Mouse (Mus musculus) forebrain, embryonic 12.5 days (tissue): ENCODE measurements around the gene Cntn3. TPM values are rescaled to one million over a fixed set of nuclear protein-coding genes. Genes with fewer than 3 reads are reported as not detected.
A peak's percentile ranks its signal among the peaks of the same experiment; 100 is the strongest.

Experiments used
- ATAC-seq: fragments of 200-750 bp; cut with Nextera tagmentation; 2 replicates; pipeline ENCODE4 v1.8.0; 2017; ENCODE audit warnings: moderate TSS enrichment; ENCODE audit not compliant: low FRiP score
- H3K27ac ChIP-seq: fragments of 300-500 bp; sonication (generic); 2 replicates; pipeline ENCODE4 v1.5.1; 2016; ENCODE audit warnings: mild to moderate bottlenecking
- H3K27me3 ChIP-seq: fragments of 300-500 bp; sonication (generic); 2 replicates; pipeline ENCODE4 v1.6.1; 2016; ENCODE audit warnings: mild to moderate bottlenecking
- H3K36me3 ChIP-seq: fragments of 300-500 bp; sonication (generic); replicated peaks from 2 replicates; pipeline ENCODE4 v1.6.1; 2016; ENCODE audit warnings: mild to moderate bottlenecking
- H3K4me1 ChIP-seq: fragments of 300-500 bp; sonication (generic); 2 replicates; pipeline ENCODE4 v1.6.1; 2016
- H3K4me2 ChIP-seq: fragments of 300-500 bp; sonication (generic); 2 replicates; pipeline ENCODE4 v1.6.1; 2016; ENCODE audit warnings: mild to moderate bottlenecking, moderate library complexity
- H3K4me3 ChIP-seq: fragments of 300-500 bp; sonication (generic); replicated peaks from 2 replicates; pipeline ENCODE4 v1.5.1; 2016; ENCODE audit warnings: mild to moderate bottlenecking
- H3K9ac ChIP-seq: fragments of 300-500 bp; sonication (generic); 2 replicates; pipeline ENCODE4 v1.6.1; 2016; ENCODE audit warnings: mild to moderate bottlenecking
- H3K9me3 ChIP-seq: fragments of 300-500 bp; sonication (generic); 2 replicates; pipeline ENCODE4 v1.6.1; 2016
- WGBS: fragments of 180-500 bp; shearing (Covaris S2); methylation state at CpG from one replicate; pipeline ENCODE4 v1.1.7; 2016; 5-methylcytosine and 5-hydroxymethylcytosine counted together
- polyA plus RNA-seq: library from polyadenylated mRNA; unstranded; fragments of >200 nt; fragmentation: Nextera tagmentation; extraction: Ambion mirVana; gene quantifications from 2 replicates; pipeline ENCODE4 v1.2.1, GENCODE M21; 2016

Cntn3 gene
- polyA plus RNA-seq, 1 experiment from 2014 or later, result 1.1 TPM

GRCm38 (mm10) chr6:102421781-102422180 lies 151.1 kb downstream of the Cntn3 start:
- ATAC-seq, result peak; percentile 76; the same call in 1 of the 2 replicates
- Histone ChIP-seq H3K4me2 (no peak overlapping the region), H3K4me1 (no peaks in the 10 kb centered on the region; the same call in 1 of the 2 replicates), H3K9ac (no peak overlapping the region), H3K9me3 (no peaks in the 10 kb centered on the region), H3K36me3 (no peaks in the 10 kb centered on the region), H3K27me3 (peaks cover 9% of the 10 kb centered on the region; the same call in 1 of the 2 replicates), H3K4me3 (no peak overlapping the region), H3K27ac (no peak overlapping the region)
- 23% methylated on average over 1 of the region's 1 CpGs for WGBS

DNA sequence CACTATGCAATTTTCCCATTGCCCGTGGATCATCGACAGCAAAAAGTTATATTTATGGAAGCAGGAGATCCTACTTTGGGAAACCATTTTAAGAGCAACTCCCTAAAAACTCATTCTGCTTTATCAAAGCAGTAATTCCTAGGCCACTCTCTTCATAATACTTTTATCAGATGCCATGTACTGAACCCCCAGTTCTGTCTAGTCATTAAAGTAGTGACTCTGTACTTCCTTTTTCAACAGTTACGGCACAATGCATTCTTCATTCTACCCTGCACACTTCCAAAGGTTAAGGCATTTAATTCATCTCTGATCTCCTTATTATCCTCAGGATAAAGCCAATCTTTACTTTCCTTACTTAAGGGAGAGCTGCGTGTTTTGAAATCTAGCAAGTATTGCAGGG lies 184.3 kb downstream of the Cntn3 start:
- H3K4me1 ChIP-seq, result no peaks in the 10 kb centered on the region
- 76% methylated on average over 4 of the region's 4 CpGs for WGBS
- no peak for ATAC-seq
- no peak overlapping the region for H3K4me2 ChIP-seq
- no peaks in the 10 kb centered on the region for H3K36me3 ChIP-seq
- H3K9ac ChIP-seq, result no peak overlapping the region
- no peak overlapping the region for H3K4me3 ChIP-seq
- no peaks in the 10 kb centered on the region for H3K27me3 ChIP-seq
- H3K27ac ChIP-seq, result no peak overlapping the region
- H3K9me3 ChIP-seq, result no peaks in the 10 kb centered on the region

DNA sequence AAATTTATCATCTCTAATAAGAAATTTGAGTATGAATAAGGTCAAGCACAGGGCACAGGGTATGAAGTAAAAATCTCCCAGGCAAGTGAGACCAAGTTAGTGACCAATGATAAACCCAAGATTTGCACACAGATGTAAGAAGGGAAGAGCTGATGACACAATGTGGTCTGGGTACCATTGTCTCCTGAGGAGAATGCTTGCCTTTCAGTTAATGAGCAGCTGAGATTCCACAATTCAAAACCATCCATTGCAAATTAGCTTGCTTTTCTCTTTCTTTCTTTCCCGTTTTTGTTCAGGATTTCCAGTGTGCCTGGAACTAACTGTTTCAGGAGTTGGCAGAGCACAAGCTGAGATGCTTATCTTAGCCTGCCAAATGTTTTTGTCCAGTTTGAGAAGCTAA lies 200.8 kb downstream of the Cntn3 start:
- peak; percentile 28; the same call in 1 of the 2 replicates for ATAC-seq
- no peak overlapping the region for H3K4me2 ChIP-seq

DNA sequence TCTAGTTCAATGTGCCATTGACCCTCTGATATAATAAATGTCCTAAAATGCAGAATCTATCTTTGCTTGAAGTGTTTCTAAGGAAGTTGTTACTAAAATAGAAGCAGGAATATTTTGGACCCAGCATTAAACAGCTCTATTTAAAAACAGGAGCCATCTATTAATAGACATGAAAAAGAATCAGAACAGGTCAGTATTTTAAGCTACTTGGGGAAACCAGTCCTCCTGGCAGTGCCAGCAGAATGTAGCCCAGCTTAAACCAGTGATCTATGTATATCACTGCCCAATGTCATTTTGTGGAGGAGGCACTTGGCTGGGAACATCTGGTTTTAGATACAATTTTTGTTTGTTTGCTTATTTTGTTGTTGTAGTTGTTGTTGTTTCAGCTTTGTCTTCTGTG lies 209.0 kb downstream of the Cntn3 start:
- Histone ChIP-seq H3K27ac (no peak overlapping the region), H3K9ac (no peak overlapping the region), H3K9me3 (no peaks in the 10 kb centered on the region), H3K4me2 (no peak overlapping the region), H3K27me3 (no peaks in the 10 kb centered on the region), H3K36me3 (no peaks in the 10 kb centered on the region), H3K4me1 (no peaks in the 10 kb centered on the region), H3K4me3 (no peak overlapping the region)
- ATAC-seq, result no peak

More for the DNA sequence above, 200.8 kb downstream of the Cntn3 start:
- no peak overlapping the region for H3K4me3 ChIP-seq
- WGBS, result 11% methylated on average over 1 of the region's 1 CpGs
- H3K9ac ChIP-seq, result no peak overlapping the region
- H3K27me3 ChIP-seq, result no peaks in the 10 kb centered on the region
- no peaks in the 10 kb centered on the region for H3K36me3 ChIP-seq
- H3K27ac ChIP-seq, result no peak overlapping the region
- H3K9me3 ChIP-seq, result no peaks in the 10 kb centered on the region
- peaks cover 10% of the 10 kb centered on the region; the same call in 1 of the 2 replicates for H3K4me1 ChIP-seq

GRCm38 (mm10) chr6:102363291-102363832 lies 209.5 kb downstream of the Cntn3 start:
- 89% methylated on average over 3 of the region's 3 CpGs for WGBS
- no peaks in the 10 kb centered on the region for H3K27me3 ChIP-seq
- no peak overlapping the region for H3K4me3 ChIP-seq
- H3K4me2 ChIP-seq, result no peak overlapping the region
- H3K36me3 ChIP-seq, result no peaks in the 10 kb centered on the region
- H3K4me1 ChIP-seq, result no peaks in the 10 kb centered on the region
- no peak overlapping the region for H3K27ac ChIP-seq
- no peaks in the 10 kb centered on the region for H3K9me3 ChIP-seq
- no peak for ATAC-seq
- H3K9ac ChIP-seq, result no peak overlapping the region

DNA sequence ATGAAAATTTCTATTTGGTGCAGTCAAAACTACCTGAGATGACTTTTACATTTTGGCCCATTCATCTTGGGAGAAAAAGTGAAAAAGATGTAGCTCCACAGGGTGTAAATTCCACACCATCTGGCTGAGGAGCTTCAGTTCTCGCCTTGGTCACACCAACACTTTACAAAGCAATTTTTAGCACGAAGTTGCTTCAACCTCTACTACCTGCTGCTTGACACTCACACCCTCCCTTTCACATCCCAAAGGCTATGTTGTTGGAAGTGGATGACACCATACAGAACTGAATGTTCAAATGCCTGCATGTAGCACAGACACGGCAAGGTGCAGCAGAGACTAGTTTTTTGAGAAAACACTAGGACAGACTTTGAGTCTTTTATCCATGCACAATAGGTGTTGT lies 240.8 kb downstream of the Cntn3 start:
- Histone ChIP-seq H3K4me2 (no peak overlapping the region), H3K9me3 (no peaks in the 10 kb centered on the region), H3K27ac (no peak overlapping the region), H3K27me3 (no peaks in the 10 kb centered on the region), H3K9ac (no peak overlapping the region), H3K4me3 (no peak overlapping the region), H3K4me1 (no peaks in the 10 kb centered on the region), H3K36me3 (no peaks in the 10 kb centered on the region)
- no peak for ATAC-seq
- 85% methylated on average over 3 of the region's 3 CpGs for WGBS

DNA sequence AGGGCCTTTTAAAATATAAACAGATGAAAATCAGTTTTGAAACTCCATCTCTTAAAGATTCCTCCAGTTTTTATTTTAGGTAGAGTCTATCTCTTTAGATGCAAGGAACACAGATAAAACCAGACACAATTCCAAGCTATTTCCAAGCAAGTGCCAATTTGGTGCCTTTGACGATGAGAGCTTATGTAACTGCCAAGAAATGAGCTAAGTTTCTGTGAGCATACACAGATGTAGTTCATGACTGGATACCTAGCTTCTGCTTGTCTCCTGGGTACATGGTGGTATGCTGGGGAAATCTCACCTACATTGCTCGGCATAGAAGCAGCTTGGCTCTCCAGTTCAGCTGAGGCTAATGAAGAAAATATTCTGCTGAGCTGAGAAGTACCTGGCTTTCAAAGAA lies 246.2 kb downstream of the Cntn3 start:
- Histone ChIP-seq H3K4me2 (no peak overlapping the region), H3K4me1 (no peaks in the 10 kb centered on the region), H3K9me3 (no peaks in the 10 kb centered on the region), H3K4me3 (no peak overlapping the region), H3K9ac (no peak overlapping the region), H3K36me3 (no peaks in the 10 kb centered on the region), H3K27ac (no peak overlapping the region), H3K27me3 (no peaks in the 10 kb centered on the region)
- no peak for ATAC-seq
- 79% methylated on average over 2 of the region's 2 CpGs for WGBS

GRCm38 (mm10) chr6:102322614-102323284 lies 250.2 kb downstream of the Cntn3 start:
- no peak overlapping the region for H3K4me3 ChIP-seq
- H3K4me2 ChIP-seq, result no peak overlapping the region
- no peaks in the 10 kb centered on the region for H3K4me1 ChIP-seq
- H3K9me3 ChIP-seq, result no peaks in the 10 kb centered on the region
- no peaks in the 10 kb centered on the region for H3K27me3 ChIP-seq
- H3K27ac ChIP-seq, result no peak overlapping the region
- no peak for ATAC-seq
- WGBS, result 74% methylated on average over 4 of the region's 4 CpGs
- H3K9ac ChIP-seq, result no peak overlapping the region
- no peaks in the 10 kb centered on the region for H3K36me3 ChIP-seq

- no peaks in the 10 kb centered on the region for H3K9me3 ChIP-seq
These were observed 253.1 kb downstream of the Cntn3 start for GRCm38 (mm10) chr6:102319755-102320154.

GRCm38 (mm10) chr6:102282889-102283288 lies 290.0 kb downstream of the Cntn3 start:
- Histone ChIP-seq H3K4me3 (no peak overlapping the region), H3K4me2 (no peak overlapping the region), H3K27me3 (no peaks in the 10 kb centered on the region), H3K9me3 (no peaks in the 10 kb centered on the region), H3K9ac (no peak overlapping the region), H3K4me1 (no peaks in the 10 kb centered on the region), H3K36me3 (no peaks in the 10 kb centered on the region), H3K27ac (no peak overlapping the region)
- no peak for ATAC-seq
- 43% methylated on average over 2 of the region's 2 CpGs for WGBS

More at GRCm38 (mm10) chr6:102319755-102320154, 253.1 kb downstream of the Cntn3 start:
- no peaks in the 10 kb centered on the region for H3K36me3 ChIP-seq
- H3K27ac ChIP-seq, result no peak overlapping the region
- no peaks in the 10 kb centered on the region for H3K27me3 ChIP-seq
- 72% methylated on average over 3 of the region's 3 CpGs for WGBS
- no peak overlapping the region for H3K9ac ChIP-seq
- H3K4me1 ChIP-seq, result no peaks in the 10 kb centered on the region
- H3K4me3 ChIP-seq, result no peak overlapping the region
- no peak overlapping the region for H3K4me2 ChIP-seq
- ATAC-seq, result no peak

DNA sequence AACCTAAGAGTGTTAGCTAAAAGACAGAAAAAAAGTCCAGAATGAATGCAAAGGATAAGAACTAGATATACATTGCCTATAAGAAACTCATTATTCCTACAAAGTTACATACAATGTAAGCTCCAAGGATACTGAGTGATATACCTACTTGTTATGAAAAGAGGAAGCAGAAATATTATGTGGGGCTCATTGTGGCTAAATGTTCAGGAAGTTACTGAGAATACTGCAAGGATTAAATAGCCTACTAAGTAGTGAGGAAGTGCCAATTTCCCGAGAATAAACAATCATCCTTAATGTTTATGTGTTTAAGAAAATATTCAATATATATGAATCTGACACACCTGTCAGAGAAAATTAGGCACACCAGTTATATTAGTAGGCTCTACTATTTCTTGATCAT lies 341.9 kb downstream of the Cntn3 start:
- H3K27me3 ChIP-seq, result no peaks in the 10 kb centered on the region
- H3K4me3 ChIP-seq, result no peak overlapping the region
- H3K9me3 ChIP-seq, result no peaks in the 10 kb centered on the region
- no peaks in the 10 kb centered on the region for H3K4me1 ChIP-seq
- 76% methylated on average over 1 of the region's 1 CpGs for WGBS
- H3K9ac ChIP-seq, result no peak overlapping the region
- no peak for ATAC-seq
- H3K36me3 ChIP-seq, result no peaks in the 10 kb centered on the region
- no peak overlapping the region for H3K4me2 ChIP-seq
- H3K27ac ChIP-seq, result no peak overlapping the region

GRCm38 (mm10) chr6:102186316-102186715 lies 386.6 kb downstream of the Cntn3 start:
- Histone ChIP-seq H3K4me2 (no peak overlapping the region), H3K4me1 (no peaks in the 10 kb centered on the region; the same call in 1 of the 2 replicates), H3K36me3 (no peaks in the 10 kb centered on the region), H3K27me3 (no peaks in the 10 kb centered on the region), H3K9me3 (no peaks in the 10 kb centered on the region), H3K4me3 (no peak overlapping the region), H3K27ac (no peak overlapping the region), H3K9ac (no peak overlapping the region)
- 26% methylated on average over 1 of the region's 1 CpGs for WGBS
- ATAC-seq, result peak; percentile 65; the same call in 1 of the 2 replicates

GRCm38 (mm10) chr6:102170913-102171312 lies 402.0 kb downstream of the Cntn3 start:
- Histone ChIP-seq H3K4me1 (no peaks in the 10 kb centered on the region), H3K27ac (no peak overlapping the region), H3K4me2 (no peak overlapping the region), H3K9ac (no peak overlapping the region), H3K27me3 (no peaks in the 10 kb centered on the region), H3K4me3 (no peak overlapping the region), H3K36me3 (no peaks in the 10 kb centered on the region), H3K9me3 (no peaks in the 10 kb centered on the region)
- ATAC-seq, result no peak; the same call in 1 of the 2 replicates
- WGBS, result 40% methylated on average over 6 of the region's 6 CpGs
